Mouse (Mus musculus): Measurements from ENCODE around the gene Tmem128. TPM values are rescaled to one million over a fixed set of nuclear protein-coding genes. Genes with fewer than 3 reads are reported as not detected.
A peak's percentile ranks its signal among the peaks of the same experiment; 100 is the strongest.

Gene Tmem128
- polyA plus RNA-seq, 1 experiment from 2014 or later, result 104 TPM

GRCm38 (mm10) chr5:38256551-38256950, 3.4 kb upstream of the Tmem128 start:
- no peak overlapping the region for H3K4me2 ChIP-seq
- no peaks in the 10 kb centered on the region for H3K36me3 ChIP-seq
- H3K4me1 ChIP-seq (replicated peaks), result peaks cover 10% of the 10 kb centered on the region
- H3K27me3 ChIP-seq, result 0 out of 2 replicates have a peak, but pooled peaks cover 7% of the 10 kb centered on the region
- ATAC-seq (ENCODE audit: low FRiP score), result no peak
- no peaks in the 10 kb centered on the region for H3K9me3 ChIP-seq
- 95% methylated on average over 1 of the region's 1 CpGs for WGBS
- no peak overlapping the region for H3K4me3 ChIP-seq
- no peak overlapping the region for H3K27ac ChIP-seq
- no peak overlapping the region for H3K9ac ChIP-seq

- Histone ChIP-seq H3K4me2 (no peak overlapping the region), H3K27ac (no peak overlapping the region), H3K27me3 (0 out of 2 replicates have a peak, but pooled peaks cover 7% of the 10 kb centered on the region), H3K4me1 (replicated peaks) (peaks cover 10% of the 10 kb centered on the region), H3K9me3 (no peaks in the 10 kb centered on the region), H3K4me3 (no peak overlapping the region), H3K9ac (no peak overlapping the region), H3K36me3 (peaks cover 10% of the 10 kb centered on the region)
- ATAC-seq (ENCODE audit: low FRiP score), result no peak
- WGBS, result 80% methylated on average over 8 of the region's 8 CpGs
Observed at GRCm38 (mm10) chr5:38258034-38258772, 1.8 kb upstream of the Tmem128 start.

- Histone ChIP-seq H3K9ac (no peak overlapping the region), H3K4me1 (replicated peaks) (peaks cover 10% of the 10 kb centered on the region), H3K4me2 (no peak overlapping the region), H3K27ac (no peak overlapping the region), H3K27me3 (0 out of 2 replicates have a peak, but pooled peaks cover 7% of the 10 kb centered on the region), H3K9me3 (no peaks in the 10 kb centered on the region), H3K4me3 (no peak overlapping the region), H3K36me3 (peaks cover 15% of the 10 kb centered on the region)
- 79% methylated on average over 5 of the region's 5 CpGs for WGBS
- ATAC-seq (ENCODE audit: low FRiP score), result no peak
Observed at GRCm38 (mm10) chr5:38258773-38259146, 1.2 kb upstream of the Tmem128 start.

GRCm38 (mm10) chr5:38259455-38260106, 404 bp upstream of the Tmem128 start:
- Histone ChIP-seq H3K27ac (peak overlapping the region; percentile 84), H3K4me1 (replicated peaks) (peaks cover 10% of the 10 kb centered on the region), H3K9me3 (no peaks in the 10 kb centered on the region), H3K27me3 (0 out of 2 replicates have a peak, but pooled peaks cover 7% of the 10 kb centered on the region), H3K36me3 (peaks cover 23% of the 10 kb centered on the region), H3K4me2 (peak overlapping the region; percentile 67), H3K9ac (peak overlapping the region; percentile 86), H3K4me3 (peak overlapping the region; percentile 81)
- 46% methylated on average over 9 of the region's 9 CpGs for WGBS
- ATAC-seq (ENCODE audit: low FRiP score), result 0 out of 2 replicates have a peak, but pooled peaks have one; percentile 28

- no peak for ATAC-seq (ENCODE audit: low FRiP score)
- Histone ChIP-seq H3K9me3 (no peaks in the 10 kb centered on the region), H3K4me2 (no peak overlapping the region), H3K27ac (no peak overlapping the region), H3K4me1 (replicated peaks) (peaks cover 3% of the 10 kb centered on the region; the same call in 1 of the 2 replicates), H3K36me3 (peaks cover 51% of the 10 kb centered on the region), H3K4me3 (no peak overlapping the region), H3K27me3 (peaks cover 31% of the 10 kb centered on the region), H3K9ac (no peak overlapping the region)
- WGBS, result 94% methylated on average over 3 of the region's 3 CpGs
Observed at GRCm38 (mm10) chr5:38270942-38271341, 11.0 kb downstream of the Tmem128 start.

GRCm38 (mm10) chr5:38273831-38274230, 13.8 kb downstream of the Tmem128 start:
- Histone ChIP-seq H3K27me3 (peaks cover 60% of the 10 kb centered on the region), H3K9me3 (no peaks in the 10 kb centered on the region), H3K9ac (no peak overlapping the region), H3K36me3 (peaks cover 26% of the 10 kb centered on the region), H3K4me3 (no peak overlapping the region), H3K4me2 (no peak overlapping the region), H3K4me1 (replicated peaks) (peaks cover 23% of the 10 kb centered on the region), H3K27ac (no peak overlapping the region)
- WGBS, result 89% methylated on average over 4 of the region's 4 CpGs
- no peak for ATAC-seq (ENCODE audit: low FRiP score)

GRCm38 (mm10) chr5:38275771-38276170, 15.8 kb downstream of the Tmem128 start, which contains the start of gene Otop1:
Gene Otop1, plus strand, starts transcription at chr5:38275972.
- peak within 1 kb of the TSS; percentile 46; the same call in 1 of the 2 replicates for H3K9ac ChIP-seq
- peak within 1 kb of the TSS; percentile 58 for H3K4me2 ChIP-seq
- H3K27ac ChIP-seq, result no peak within 1 kb of the TSS
- ATAC-seq (ENCODE audit: low FRiP score), result no peak
- H3K9me3 ChIP-seq, result no peaks in the 10 kb centered on the region
- H3K27me3 ChIP-seq, result peaks cover 78% of the 10 kb centered on the region
- peaks cover 10% of the 10 kb centered on the region for H3K36me3 ChIP-seq
- WGBS, result 2% methylated on average over 4 of the region's 4 CpGs
- peaks cover 23% of the 10 kb centered on the region for H3K4me1 ChIP-seq (replicated peaks)
- H3K4me3 ChIP-seq, result peak within 1 kb of the TSS; percentile 42

- peaks cover 23% of the 10 kb centered on the region for H3K4me1 ChIP-seq (replicated peaks)
- no peak for ATAC-seq (ENCODE audit: low FRiP score)
- peaks cover 4% of the 10 kb centered on the region for H3K36me3 ChIP-seq
- peak overlapping the region; percentile 42 for H3K4me3 ChIP-seq
- peaks cover 81% of the 10 kb centered on the region for H3K27me3 ChIP-seq
- peak overlapping the region; percentile 58 for H3K4me2 ChIP-seq
- peak overlapping the region; percentile 46; the same call in 1 of the 2 replicates for H3K9ac ChIP-seq
- no peaks in the 10 kb centered on the region for H3K9me3 ChIP-seq
- no peak overlapping the region for H3K27ac ChIP-seq
- WGBS, result under 1% methylated on average over 19 of the region's 19 CpGs
Observed at GRCm38 (mm10) chr5:38276451-38276850, 16.5 kb downstream of the Tmem128 start.

- Histone ChIP-seq H3K9me3 (no peaks in the 10 kb centered on the region), H3K4me3 (peak overlapping the region; percentile 42), H3K4me2 (peak overlapping the region; percentile 58), H3K4me1 (replicated peaks) (peaks cover 23% of the 10 kb centered on the region), H3K27ac (no peak overlapping the region), H3K27me3 (peaks cover 81% of the 10 kb centered on the region), H3K36me3 (no peaks in the 10 kb centered on the region; the same call in 1 of the 2 replicates), H3K9ac (peak overlapping the region; percentile 60)
- 1% methylated on average over 65 of the region's 65 CpGs for WGBS
- peak; percentile 33 for ATAC-seq (ENCODE audit: low FRiP score)
Observed at GRCm38 (mm10) chr5:38277098-38277866, 17.3 kb downstream of the Tmem128 start.

GRCm38 (mm10) chr5:38277936-38278600, 18.1 kb downstream of the Tmem128 start:
- Histone ChIP-seq H3K27ac (no peak overlapping the region), H3K4me3 (peak overlapping the region; percentile 42), H3K36me3 (no peaks in the 10 kb centered on the region), H3K27me3 (peaks cover 81% of the 10 kb centered on the region), H3K9ac (peak overlapping the region; percentile 60; the same call in 1 of the 2 replicates), H3K4me1 (replicated peaks) (peaks cover 23% of the 10 kb centered on the region), H3K9me3 (no peaks in the 10 kb centered on the region), H3K4me2 (peak overlapping the region; percentile 58)
- 22% methylated on average over 12 of the region's 12 CpGs for WGBS
- ATAC-seq (ENCODE audit: low FRiP score), result 0 out of 2 replicates have a peak, but pooled peaks have one; percentile 22

- H3K36me3 ChIP-seq, result no peaks in the 10 kb centered on the region
- no peak overlapping the region for H3K4me2 ChIP-seq
- no peak overlapping the region for H3K9ac ChIP-seq
- H3K4me3 ChIP-seq, result no peak overlapping the region
- WGBS, result 59% methylated on average over 1 of the region's 1 CpGs
- H3K4me1 ChIP-seq (replicated peaks), result peaks cover 23% of the 10 kb centered on the region
- no peaks in the 10 kb centered on the region for H3K9me3 ChIP-seq
- no peak for ATAC-seq (ENCODE audit: low FRiP score)
- peaks cover 61% of the 10 kb centered on the region for H3K27me3 ChIP-seq
- H3K27ac ChIP-seq, result no peak overlapping the region
Observed at GRCm38 (mm10) chr5:38280075-38280474, 20.1 kb downstream of the Tmem128 start.

Measured in hindbrain, embryonic 13.5 days (tissue).